Mouse (Mus musculus) kidney, postnatal 14 days (tissue): ENCODE data around the gene Daam2.
A peak's percentile ranks its signal among the peaks of the same experiment; 100 is the strongest.

Source experiments
- DNase-seq: peaks from one replicate; pipeline ENCODE4 v3.0.0; 2022; ENCODE audit warnings: mixed read lengths

Daam2 gene

GRCm38 (mm10) chr17:49530215-49530614, 33.9 kb downstream of the Daam2 start:
- peak; percentile 59 for DNase-seq

- peak; percentile 41 for DNase-seq
Observed at GRCm38 (mm10) chr17:49528503-49529205, 35.5 kb downstream of the Daam2 start.

DNA sequence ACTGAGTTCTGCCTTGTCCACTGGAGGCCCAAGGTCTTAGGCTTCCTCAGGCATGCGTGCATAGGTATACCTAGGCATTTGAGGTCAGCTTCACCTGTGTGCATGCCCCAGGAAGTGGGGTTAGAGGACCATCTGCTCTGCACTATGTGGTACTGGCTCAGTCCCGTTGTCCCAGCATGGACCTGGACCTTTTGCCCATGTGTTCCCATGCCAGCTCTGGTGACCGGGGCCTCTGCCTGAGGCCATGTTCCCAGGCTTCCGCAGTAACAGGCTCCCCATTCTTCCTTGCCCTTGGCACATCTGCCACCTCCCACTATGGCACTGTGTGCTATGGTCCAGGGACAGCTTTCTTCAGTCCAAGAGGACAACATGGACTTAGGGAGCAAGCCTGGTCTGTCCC, 36.1 kb downstream of the Daam2 start:
- no peak for DNase-seq

- DNase-seq: no peak
Observed at GRCm38 (mm10) chr17:49526566-49526965, 37.6 kb downstream of the Daam2 start.

- no peak for DNase-seq
Observed at GRCm38 (mm10) chr17:49525911-49526310, 38.2 kb downstream of the Daam2 start.

DNA sequence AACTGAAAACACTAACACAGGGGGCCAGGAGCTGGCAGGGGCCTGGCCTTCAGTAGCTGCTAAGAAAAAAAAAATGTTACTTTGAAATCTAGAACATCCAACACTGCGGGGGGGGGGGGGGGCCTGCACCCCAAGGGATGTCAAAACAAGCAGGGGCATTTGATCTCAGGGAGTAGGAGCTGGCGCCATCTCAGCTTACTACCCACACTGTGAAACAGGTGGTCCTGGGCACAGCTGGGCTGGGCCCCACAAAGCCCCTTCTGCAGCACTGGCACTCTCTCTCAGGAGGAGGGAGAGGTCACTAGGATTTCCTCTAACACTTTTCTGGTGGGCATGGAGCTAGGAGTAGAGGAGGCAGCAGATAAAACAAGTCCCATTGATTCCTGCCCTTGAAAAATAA, 39.6 kb downstream of the Daam2 start:
- no peak for DNase-seq

- DNase-seq: no peak
Observed at GRCm38 (mm10) chr17:49522435-49522834, 41.7 kb downstream of the Daam2 start.

DNA sequence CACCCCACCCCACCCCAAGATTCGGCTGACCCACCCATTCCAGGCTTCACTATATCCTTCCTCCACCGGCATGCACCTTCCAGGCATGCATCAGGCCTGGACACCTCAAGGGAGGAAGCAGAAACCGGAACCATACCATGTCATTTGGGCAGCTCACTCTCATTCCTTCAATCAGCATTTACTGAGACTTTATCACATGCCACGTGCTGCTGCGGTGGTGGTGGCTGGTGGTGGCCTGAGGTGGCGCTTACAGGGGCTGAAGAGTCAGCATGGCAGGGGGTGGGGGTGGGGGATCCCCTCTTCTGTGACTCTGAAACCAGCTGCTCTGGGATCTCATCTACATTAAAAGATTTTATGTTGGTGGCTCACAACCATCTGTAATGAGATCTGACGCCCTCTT, 42.1 kb downstream of the Daam2 start:
- DNase-seq: no peak

GRCm38 (mm10) chr17:49520674-49521073, 43.5 kb downstream of the Daam2 start:
- no peak for DNase-seq

- no peak for DNase-seq
Observed at GRCm38 (mm10) chr17:49519576-49520247, 44.4 kb downstream of the Daam2 start.

DNA sequence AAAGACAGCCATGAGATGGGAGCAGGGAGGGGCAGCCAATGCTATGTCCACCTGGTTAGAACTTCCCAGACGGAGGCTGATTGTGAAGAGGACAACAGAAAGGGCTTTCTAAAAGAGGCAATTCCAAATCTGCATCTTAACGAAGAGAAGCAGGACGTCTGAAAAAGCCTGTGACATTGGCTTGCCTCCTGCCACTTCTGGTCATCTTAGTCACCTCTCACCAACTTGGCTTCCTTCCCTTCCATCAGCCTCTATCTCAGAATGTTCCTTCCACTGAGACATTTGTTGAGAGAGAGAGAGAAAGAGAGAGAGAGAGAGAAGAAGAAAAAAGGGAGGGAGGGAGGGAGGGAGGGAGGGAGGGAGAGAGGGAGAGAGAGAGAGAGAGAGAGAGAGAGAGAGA, 47.1 kb downstream of the Daam2 start:
- no peak for DNase-seq

DNA sequence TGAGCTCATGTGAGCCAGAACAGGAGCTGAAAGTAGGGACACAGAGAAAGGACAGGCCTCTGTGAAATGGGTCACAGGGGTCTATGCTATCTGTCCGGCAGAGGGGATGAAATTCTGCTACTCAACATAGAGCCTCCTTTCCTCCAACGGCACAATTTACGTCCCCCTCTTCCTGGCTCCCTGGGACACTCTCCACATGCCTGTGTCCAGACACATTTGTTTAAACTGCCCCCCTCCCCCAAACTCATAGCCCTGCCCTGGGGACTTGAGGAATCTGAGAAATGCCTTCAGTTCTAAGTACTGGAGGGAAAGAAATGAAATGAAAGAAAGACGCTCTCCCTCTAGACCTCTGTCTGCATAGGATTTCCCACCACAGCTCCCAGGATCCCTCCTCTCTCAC, 48.5 kb downstream of the Daam2 start:
- peak; percentile 47 for DNase-seq

GRCm38 (mm10) chr17:49515141-49515540, 49.0 kb downstream of the Daam2 start:
- DNase-seq: no peak

GRCm38 (mm10) chr17:49512671-49513085, 51.5 kb downstream of the Daam2 start:
- peak; percentile 69 for DNase-seq

DNA sequence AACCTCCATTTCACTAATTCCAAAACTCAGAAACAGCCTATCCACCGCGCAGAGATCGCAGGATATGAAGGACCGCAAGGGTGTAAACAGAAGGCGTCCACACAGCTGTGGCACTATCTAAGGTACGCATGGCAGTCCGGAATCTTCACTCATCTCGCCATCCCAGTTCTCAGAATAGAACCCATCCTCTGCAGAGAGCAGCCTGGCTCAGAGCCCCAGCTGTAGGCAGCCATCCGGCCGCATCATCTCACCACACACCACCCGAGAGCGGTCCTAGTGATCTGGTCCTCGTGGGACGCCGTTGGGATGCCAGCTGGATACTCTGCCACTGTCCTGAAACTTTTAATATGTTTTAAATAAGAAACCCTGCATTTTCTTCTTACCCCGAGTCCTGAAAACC, 54.7 kb downstream of the Daam2 start:
- DNase-seq: no peak

- no peak for DNase-seq
Observed at GRCm38 (mm10) chr17:49503246-49503900, 60.8 kb downstream of the Daam2 start.

DNA sequence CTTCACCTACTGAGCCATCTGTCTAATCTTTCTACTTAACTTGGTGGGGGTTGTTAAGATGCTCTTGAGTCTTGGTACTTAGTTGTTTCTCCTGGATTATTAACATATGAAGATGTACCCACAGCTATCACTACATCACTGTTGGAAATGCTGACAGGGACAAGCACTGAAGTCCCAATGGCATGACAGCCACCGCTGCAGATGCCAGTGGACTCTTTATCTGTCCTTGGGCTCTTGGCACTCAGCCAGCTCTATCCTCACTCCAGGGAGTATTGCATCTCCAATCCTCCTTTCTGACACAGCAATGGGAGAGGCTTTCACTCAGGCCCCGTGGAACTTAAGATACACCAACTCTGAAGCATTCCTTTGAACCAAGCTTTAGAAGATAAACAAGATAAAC, 63.9 kb downstream of the Daam2 start:
- DNase-seq: no peak

GRCm38 (mm10) chr17:49499635-49500034, 64.5 kb downstream of the Daam2 start:
- no peak for DNase-seq

DNA sequence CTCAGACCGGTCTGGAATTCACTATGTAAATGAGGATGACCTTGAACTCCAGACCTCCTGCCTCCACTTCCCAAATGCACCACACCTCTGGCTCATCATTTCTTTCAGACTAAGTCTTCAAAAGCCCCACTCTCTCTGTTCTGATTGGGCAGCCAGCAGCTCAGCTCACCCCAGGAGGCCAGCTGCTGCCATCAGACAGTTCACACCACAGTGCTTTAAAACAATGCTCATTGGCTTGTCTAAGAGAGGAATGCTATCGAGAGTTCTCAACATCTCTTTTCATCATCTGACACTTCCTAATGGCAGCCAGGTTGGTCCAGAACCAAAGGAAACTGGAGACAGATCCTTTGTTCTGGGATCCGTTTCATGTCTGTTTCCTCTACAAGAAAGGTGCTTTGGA, 66.0 kb downstream of the Daam2 start:
- no peak for DNase-seq

- DNase-seq: no peak
Observed at GRCm38 (mm10) chr17:49493276-49493675, 70.9 kb downstream of the Daam2 start.

- peak; percentile 14 for DNase-seq
Observed at GRCm38 (mm10) chr17:49489098-49489497, 75.0 kb downstream of the Daam2 start.

- no peak for DNase-seq
Observed at GRCm38 (mm10) chr17:49484435-49484834, 79.7 kb downstream of the Daam2 start.

DNA sequence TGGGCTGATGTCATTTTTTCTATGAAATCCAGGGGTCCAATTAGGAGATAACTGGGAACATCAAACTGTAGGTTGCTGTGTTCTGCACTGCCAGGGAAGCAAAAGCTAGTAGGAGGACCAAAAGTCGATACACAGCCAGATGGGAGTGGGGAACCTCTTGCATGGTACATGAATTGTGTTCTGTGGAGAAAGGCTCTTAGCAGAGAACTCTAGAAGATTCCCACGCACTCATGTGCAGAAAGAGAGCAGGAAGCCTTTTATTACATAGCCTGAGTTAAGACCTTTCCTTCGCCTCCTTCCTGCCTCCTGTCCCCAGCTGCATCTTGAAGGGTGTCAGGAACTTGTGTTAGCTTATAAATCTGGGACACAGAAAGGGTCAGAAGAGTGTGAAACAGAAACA, 82.3 kb downstream of the Daam2 start:
- DNase-seq: peak; percentile 17

GRCm38 (mm10) chr17:49477370-49477769, 86.8 kb downstream of the Daam2 start:
- DNase-seq: peak; percentile 86
